ENCODE assay signal across 7 mouse cellular contexts in the genomic region with DNA sequence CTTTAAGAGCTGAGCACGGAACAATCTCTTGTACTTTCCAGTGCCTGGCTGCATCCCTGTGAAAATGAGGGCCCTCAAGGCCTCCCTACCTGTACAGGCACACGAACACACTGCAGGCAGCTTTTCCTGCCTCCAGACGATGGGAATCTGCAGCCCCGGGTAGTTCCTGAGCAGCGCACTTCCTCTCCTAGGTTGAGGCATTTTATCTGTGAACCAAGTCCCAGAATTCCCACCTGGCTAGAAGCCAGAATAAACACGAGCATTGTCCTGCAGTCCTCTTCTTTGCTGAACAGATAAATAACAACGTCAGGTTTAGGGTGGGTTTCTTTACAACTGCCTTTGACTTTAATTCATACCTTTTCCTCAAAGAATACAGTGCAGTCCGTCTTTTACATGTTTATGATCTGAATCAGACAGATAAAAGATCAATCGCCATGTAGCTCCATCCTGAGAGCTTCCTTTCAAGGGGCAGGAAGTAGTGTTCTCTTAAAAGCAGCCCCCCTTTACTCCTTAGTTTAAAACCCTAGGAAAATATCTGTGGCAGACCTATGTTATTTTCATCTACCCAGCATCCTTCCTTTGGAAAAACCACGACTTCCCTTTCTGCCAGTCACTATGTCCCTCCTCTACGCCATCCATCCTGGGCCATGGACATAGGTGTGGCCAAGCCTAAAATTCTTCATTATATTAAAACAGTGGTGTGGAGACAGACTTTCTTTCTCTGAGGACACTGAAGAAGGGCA.
DNase-seq lines count a peak whose midpoint lies in the region; ATAC-seq lines count a peak whose summit lies in the region.

No protein-coding gene starts in this region.

- H3K9ac ChIP-seq in hindbrain, embryonic 14.5 days: no peak overlapping the region
- peak overlapping the region; percentile 71 for H3K9ac ChIP-seq in liver, embryonic 13.5 days

- WGBS in hindbrain, embryonic 14.5 days: 68% methylated on average over 11 of the region's 11 CpGs
- 27% methylated on average over 11 of the region's 11 CpGs for WGBS in liver, embryonic 13.5 days (ENCODE audit: insufficient replicate concordance)

- H3K36me3 ChIP-seq in hindbrain, embryonic 14.5 days (replicated peaks; ENCODE audit: control insufficient read depth, insufficient read depth): no peaks in the 10 kb centered on the region
- H3K36me3 ChIP-seq in liver, embryonic 13.5 days: no peaks in the 10 kb centered on the region

- H3K9me3 ChIP-seq in hindbrain, embryonic 14.5 days (ENCODE audit: control insufficient read depth, low read length): no peaks in the 10 kb centered on the region
- H3K9me3 ChIP-seq in liver, embryonic 13.5 days (replicated peaks): no peaks in the 10 kb centered on the region

- no peak overlapping the region for H3K4me2 ChIP-seq in hindbrain, embryonic 14.5 days (replicated peaks)
- peak overlapping the region; percentile 62 for H3K4me2 ChIP-seq in liver, embryonic 13.5 days

- no peaks in the 10 kb centered on the region for H3K4me1 ChIP-seq in hindbrain, embryonic 14.5 days (replicated peaks; ENCODE audit: control insufficient read depth, insufficient read depth, low read length)
- H3K4me1 ChIP-seq in liver, embryonic 13.5 days (replicated peaks): peaks cover 78% of the 10 kb centered on the region

- 0 out of 2 replicates have a peak overlapping the region, but pooled peaks have one; percentile 5 for H3K27ac ChIP-seq in hindbrain, embryonic 14.5 days
- peak overlapping the region; percentile 98 for H3K27ac ChIP-seq in liver, embryonic 13.5 days

- DNase-seq in adrenal gland, adult 8-10 months: peak; percentile 29
- no peak for DNase-seq in hindbrain, embryonic 14.5 days (ENCODE audit: low spot score)
- DNase-seq in liver, embryonic 13.5 days: no peak
- DNase-seq in spleen, adult 18-20 months: no peak
- no peak for DNase-seq in gastrocnemius, postnatal 10 days
- no peak for DNase-seq in c-Kit-positive CD71-positive TER-119-positive erythroid progenitor cells, embryonic 14.5 days (ENCODE audit: low spot score)

- ATAC-seq in common myeloid progenitor, adult 5-6 weeks (replicated peaks; ENCODE audit: low read depth, poor library complexity, severe bottlenecking): peak; percentile 24
- no peak for ATAC-seq in hindbrain, embryonic 14.5 days (ENCODE audit: low FRiP score)
- ATAC-seq in liver, embryonic 13.5 days (ENCODE audit: low read depth): no peak

- no peaks in the 10 kb centered on the region for H3K27me3 ChIP-seq in hindbrain, embryonic 14.5 days (ENCODE audit: control insufficient read depth, insufficient read depth, low read length)
- no peaks in the 10 kb centered on the region for H3K27me3 ChIP-seq in liver, embryonic 13.5 days

- no peak overlapping the region for H3K4me3 ChIP-seq in hindbrain, embryonic 14.5 days (replicated peaks; ENCODE audit: low read length)
- no peak overlapping the region for H3K4me3 ChIP-seq in liver, embryonic 13.5 days (replicated peaks)
